In genomic region chr2:75555676-75556075, GRCm38 (mm10) we compare ENCODE assay signal across 35 mouse cellular contexts.
"Had no signal": no experiment of that assay in that cellular context is flagged by ENCODE, and none has a peak within 500 bp of the region (broad histone marks: within the 10 kb centered on the region; RNA-seq: fewer than 3 reads in every experiment).

No protein-coding gene starts in this region.

- ATAC-seq: hindbrain, embryonic 16.5 days; hindbrain, postnatal 0 days; inflammation-experienced regulatory T-cells, adult 6 months; intestine, embryonic 15.5 days; intestine, embryonic 16.5 days; intestine, postnatal 0 days had no signal

- H3K9me3 ChIP-seq: heart, embryonic 12.5 days; heart, embryonic 13.5 days; heart, embryonic 15.5 days; hindbrain, embryonic 10.5 days; hindbrain, embryonic 12.5 days; hindbrain, embryonic 13.5 days; hindbrain, embryonic 15.5 days; intestine, embryonic 15.5 days; kidney, embryonic 15.5 days had no signal

- H3K27ac ChIP-seq: heart, adult 2 months; heart, embryonic 13.5 days; heart, embryonic 15.5 days; hindbrain, embryonic 10.5 days; hindbrain, embryonic 12.5 days; hindbrain, embryonic 13.5 days; hindbrain, embryonic 14.5 days; hindbrain, embryonic 15.5 days; hindbrain, postnatal 0 days; intestine, embryonic 15.5 days; kidney, embryonic 15.5 days; kidney, postnatal 0 days; layer of hippocampus, adult 2 months had no signal

- H3K27me3 ChIP-seq: heart, embryonic 12.5 days; heart, embryonic 13.5 days; heart, embryonic 15.5 days; hindbrain, embryonic 12.5 days; hindbrain, embryonic 13.5 days; hindbrain, embryonic 15.5 days; intestine, embryonic 15.5 days; kidney, embryonic 15.5 days had no signal

- H3K4me1 ChIP-seq: hindbrain, embryonic 10.5 days; hindbrain, embryonic 12.5 days; hindbrain, embryonic 13.5 days; intestine, embryonic 15.5 days; kidney, embryonic 15.5 days had no signal

- H3K9ac ChIP-seq: heart, embryonic 12.5 days; heart, embryonic 13.5 days; heart, embryonic 15.5 days; hindbrain, embryonic 12.5 days; hindbrain, embryonic 13.5 days; hindbrain, embryonic 14.5 days; hindbrain, embryonic 15.5 days; intestine, embryonic 15.5 days; kidney, embryonic 15.5 days had no signal

- H3K4me2 ChIP-seq: heart, embryonic 11.5 days; heart, embryonic 12.5 days; heart, embryonic 13.5 days; heart, embryonic 15.5 days; hindbrain, embryonic 12.5 days; hindbrain, embryonic 13.5 days; hindbrain, embryonic 14.5 days; hindbrain, embryonic 15.5 days; intestine, embryonic 15.5 days; kidney, embryonic 15.5 days had no signal

- DNase-seq: heart, adult 2 months; heart, postnatal 10 days; heart, postnatal 14 days; heart, postnatal 36 days; heart, postnatal 4 days; kidney, adult 11 months; kidney, adult 18-20 months; kidney, adult 2 months; kidney, adult 8-10 months; kidney, adult 9 months; kidney, postnatal 10 days; kidney, postnatal 14 days; kidney, postnatal 25 days; kidney, postnatal 36 days; kidney, postnatal 4 days; layer of hippocampus, adult 9-11 months; layer of hippocampus, postnatal 36 days had no signal

- H3K4me3 ChIP-seq: heart, adult 2 months; heart, embryonic 12.5 days; heart, embryonic 13.5 days; heart, embryonic 15.5 days; hindbrain, embryonic 10.5 days; hindbrain, embryonic 12.5 days; hindbrain, embryonic 13.5 days; hindbrain, embryonic 15.5 days; intestine, embryonic 15.5 days; kidney, embryonic 15.5 days; layer of hippocampus, adult 2 months had no signal

- H3K36me3 ChIP-seq: heart, embryonic 12.5 days; heart, embryonic 13.5 days; heart, embryonic 15.5 days; hindbrain, embryonic 10.5 days; hindbrain, embryonic 12.5 days; hindbrain, embryonic 13.5 days; hindbrain, embryonic 15.5 days; intestine, embryonic 15.5 days; kidney, embryonic 15.5 days had no signal
